Mouse (Mus musculus): ENCODE data around the gene Traf7. TPM values are rescaled to one million over a fixed set of nuclear protein-coding genes. Genes with fewer than 3 reads are reported as not detected.

Traf7 gene
- polyA plus RNA-seq, 1 experiment from 2014 or later = 59.2 TPM

DNA sequence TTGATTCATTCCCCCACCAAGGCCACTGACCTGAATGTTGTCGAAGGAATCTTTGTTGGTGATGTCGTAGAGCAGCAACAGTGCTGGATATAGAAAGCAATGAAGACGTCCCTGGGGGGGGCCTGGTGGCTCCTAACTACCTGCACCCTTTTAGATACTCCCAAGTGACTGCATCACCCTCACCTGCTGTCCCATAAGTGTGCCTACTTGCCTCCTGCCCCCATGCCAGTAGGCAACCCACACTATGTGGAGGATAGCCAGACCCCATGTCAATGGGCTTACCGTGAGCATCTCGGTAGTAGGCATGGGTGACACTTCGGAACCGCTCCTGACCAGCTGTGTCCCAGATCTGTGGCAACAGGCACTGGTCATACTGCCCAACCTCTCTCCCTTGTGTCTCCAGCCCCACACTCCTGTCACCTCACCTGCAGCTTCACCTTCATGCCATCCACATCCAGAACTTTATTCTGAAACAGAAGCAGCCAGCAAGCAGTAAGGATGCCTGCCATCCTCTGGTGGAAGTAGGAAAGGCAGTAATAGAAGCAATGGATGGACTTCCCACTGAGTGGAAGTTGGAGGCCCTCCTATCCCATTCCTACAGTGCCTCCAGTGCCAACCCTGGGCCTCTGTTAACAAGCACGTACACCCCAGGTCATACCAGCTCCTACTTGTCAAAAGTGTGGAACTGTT is 2.8 kb upstream of the Traf7 start:
- H3K27ac ChIP-seq = no peak overlapping the region
- peak overlapping the region; percentile 61; the same call in 1 of the 2 replicates for H3K9ac ChIP-seq
- peaks cover 50% of the 10 kb centered on the region for H3K4me1 ChIP-seq (replicated peaks)
- H3K4me2 ChIP-seq = peak overlapping the region; percentile 79; the same call in 1 of the 2 replicates
- H3K27me3 ChIP-seq = 0 out of 2 replicates have a peak, but pooled peaks cover 5% of the 10 kb centered on the region
- no peaks in the 10 kb centered on the region; the same call in 1 of the 2 replicates for H3K36me3 ChIP-seq
- no peak for ATAC-seq (replicated peaks; ENCODE audit: insufficient number of reproducible peaks, insufficient read depth, low FRiP score, low read depth)
- H3K4me3 ChIP-seq = no peak overlapping the region; the same call in 1 of the 2 replicates
- WGBS = 37% methylated on average over 8 of the region's 8 CpGs
- no peaks in the 10 kb centered on the region for H3K9me3 ChIP-seq (replicated peaks)

GRCm38 (mm10) chr17:24529883-24530282 is 2.1 kb upstream of the Traf7 start:
- WGBS = 30% methylated on average over 5 of the region's 5 CpGs
- ATAC-seq (replicated peaks; ENCODE audit: insufficient number of reproducible peaks, insufficient read depth, low FRiP score, low read depth) = no peak
- Histone ChIP-seq H3K27ac (peak overlapping the region; percentile 70; the same call in 1 of the 2 replicates), H3K27me3 (0 out of 2 replicates have a peak, but pooled peaks cover 5% of the 10 kb centered on the region), H3K4me3 (peak overlapping the region; percentile 75), H3K9ac (peak overlapping the region; percentile 61), H3K36me3 (no peaks in the 10 kb centered on the region; the same call in 1 of the 2 replicates), H3K4me2 (peak overlapping the region; percentile 79), H3K4me1 (replicated peaks) (peaks cover 57% of the 10 kb centered on the region), H3K9me3 (replicated peaks) (no peaks in the 10 kb centered on the region)

- peak overlapping the region; percentile 75 for H3K4me3 ChIP-seq
- H3K27ac ChIP-seq = peak overlapping the region; percentile 70
- WGBS = 2% methylated on average over 4 of the region's 4 CpGs
- H3K4me1 ChIP-seq (replicated peaks) = peaks cover 63% of the 10 kb centered on the region
- no peak for ATAC-seq (replicated peaks; ENCODE audit: insufficient number of reproducible peaks, insufficient read depth, low FRiP score, low read depth)
- H3K36me3 ChIP-seq = no peaks in the 10 kb centered on the region; the same call in 1 of the 2 replicates
- H3K9me3 ChIP-seq (replicated peaks) = no peaks in the 10 kb centered on the region
- 0 out of 2 replicates have a peak, but pooled peaks cover 5% of the 10 kb centered on the region for H3K27me3 ChIP-seq
- peak overlapping the region; percentile 61 for H3K9ac ChIP-seq
- H3K4me2 ChIP-seq = peak overlapping the region; percentile 79
Observed at GRCm38 (mm10) chr17:24529007-24529451, 1.3 kb upstream of the Traf7 start.

DNA sequence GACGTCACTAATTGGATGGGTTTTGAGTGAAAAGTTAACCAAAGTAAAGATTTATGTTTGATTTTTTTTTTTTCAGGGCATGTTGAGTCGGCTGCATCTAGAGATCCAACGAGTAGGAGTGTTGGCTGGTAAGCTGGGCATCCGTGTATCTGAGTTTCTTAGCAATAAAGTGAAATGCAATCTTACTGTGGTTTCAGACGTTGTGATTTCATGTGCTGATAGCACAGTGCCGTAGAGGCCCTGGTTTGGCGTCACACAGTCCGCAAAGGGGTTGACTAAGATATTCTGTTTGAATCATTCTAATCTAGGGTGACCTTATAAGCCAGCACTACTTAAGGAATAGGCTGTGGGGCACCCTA is 801 bp upstream of the Traf7 start:
- under 1% methylated on average over 8 of the region's 8 CpGs for WGBS
- no peaks in the 10 kb centered on the region for H3K9me3 ChIP-seq (replicated peaks)
- no peak for ATAC-seq (replicated peaks; ENCODE audit: insufficient number of reproducible peaks, insufficient read depth, low FRiP score, low read depth)
- H3K4me3 ChIP-seq = peak overlapping the region; percentile 75
- peak overlapping the region; percentile 70 for H3K27ac ChIP-seq
- H3K36me3 ChIP-seq = no peaks in the 10 kb centered on the region; the same call in 1 of the 2 replicates
- peak overlapping the region; percentile 61 for H3K9ac ChIP-seq
- H3K27me3 ChIP-seq = 0 out of 2 replicates have a peak, but pooled peaks cover 5% of the 10 kb centered on the region
- H3K4me1 ChIP-seq (replicated peaks) = peaks cover 62% of the 10 kb centered on the region
- peak overlapping the region; percentile 79 for H3K4me2 ChIP-seq

- 1% methylated on average over 19 of the region's 19 CpGs for WGBS
- Histone ChIP-seq H3K4me3 (peak overlapping the region; percentile 75), H3K36me3 (no peaks in the 10 kb centered on the region; the same call in 1 of the 2 replicates), H3K4me1 (replicated peaks) (peaks cover 50% of the 10 kb centered on the region), H3K9ac (peak overlapping the region; percentile 84), H3K27ac (peak overlapping the region; percentile 78), H3K9me3 (replicated peaks) (no peaks in the 10 kb centered on the region), H3K4me2 (peak overlapping the region; percentile 62), H3K27me3 (0 out of 2 replicates have a peak, but pooled peaks cover 2% of the 10 kb centered on the region)
- no peak for ATAC-seq (replicated peaks; ENCODE audit: insufficient number of reproducible peaks, insufficient read depth, low FRiP score, low read depth)
Observed at GRCm38 (mm10) chr17:24527315-24527714, 423 bp downstream of the Traf7 start.

GRCm38 (mm10) chr17:24524734-24525133 is 3.0 kb downstream of the Traf7 start:
- Histone ChIP-seq H3K36me3 (peaks cover 4% of the 10 kb centered on the region; the same call in 1 of the 2 replicates), H3K4me2 (no peak overlapping the region), H3K4me1 (replicated peaks) (peaks cover 37% of the 10 kb centered on the region), H3K4me3 (no peak overlapping the region), H3K9me3 (replicated peaks) (no peaks in the 10 kb centered on the region), H3K27me3 (no peaks in the 10 kb centered on the region), H3K27ac (peak overlapping the region; percentile 69), H3K9ac (peak overlapping the region; percentile 9; the same call in 1 of the 2 replicates)
- WGBS = 62% methylated on average over 2 of the region's 2 CpGs
- ATAC-seq (replicated peaks; ENCODE audit: insufficient number of reproducible peaks, insufficient read depth, low FRiP score, low read depth) = no peak

- Histone ChIP-seq H3K9me3 (replicated peaks) (no peaks in the 10 kb centered on the region), H3K4me2 (no peak overlapping the region), H3K4me3 (no peak overlapping the region), H3K9ac (no peak overlapping the region), H3K36me3 (peaks cover 32% of the 10 kb centered on the region), H3K27me3 (no peaks in the 10 kb centered on the region), H3K27ac (no peak overlapping the region), H3K4me1 (replicated peaks) (peaks cover 12% of the 10 kb centered on the region)
- no peak for ATAC-seq (replicated peaks; ENCODE audit: insufficient number of reproducible peaks, insufficient read depth, low FRiP score, low read depth)
- 83% methylated on average over 4 of the region's 4 CpGs for WGBS
Observed at GRCm38 (mm10) chr17:24520450-24520849, 7.3 kb downstream of the Traf7 start.

DNA sequence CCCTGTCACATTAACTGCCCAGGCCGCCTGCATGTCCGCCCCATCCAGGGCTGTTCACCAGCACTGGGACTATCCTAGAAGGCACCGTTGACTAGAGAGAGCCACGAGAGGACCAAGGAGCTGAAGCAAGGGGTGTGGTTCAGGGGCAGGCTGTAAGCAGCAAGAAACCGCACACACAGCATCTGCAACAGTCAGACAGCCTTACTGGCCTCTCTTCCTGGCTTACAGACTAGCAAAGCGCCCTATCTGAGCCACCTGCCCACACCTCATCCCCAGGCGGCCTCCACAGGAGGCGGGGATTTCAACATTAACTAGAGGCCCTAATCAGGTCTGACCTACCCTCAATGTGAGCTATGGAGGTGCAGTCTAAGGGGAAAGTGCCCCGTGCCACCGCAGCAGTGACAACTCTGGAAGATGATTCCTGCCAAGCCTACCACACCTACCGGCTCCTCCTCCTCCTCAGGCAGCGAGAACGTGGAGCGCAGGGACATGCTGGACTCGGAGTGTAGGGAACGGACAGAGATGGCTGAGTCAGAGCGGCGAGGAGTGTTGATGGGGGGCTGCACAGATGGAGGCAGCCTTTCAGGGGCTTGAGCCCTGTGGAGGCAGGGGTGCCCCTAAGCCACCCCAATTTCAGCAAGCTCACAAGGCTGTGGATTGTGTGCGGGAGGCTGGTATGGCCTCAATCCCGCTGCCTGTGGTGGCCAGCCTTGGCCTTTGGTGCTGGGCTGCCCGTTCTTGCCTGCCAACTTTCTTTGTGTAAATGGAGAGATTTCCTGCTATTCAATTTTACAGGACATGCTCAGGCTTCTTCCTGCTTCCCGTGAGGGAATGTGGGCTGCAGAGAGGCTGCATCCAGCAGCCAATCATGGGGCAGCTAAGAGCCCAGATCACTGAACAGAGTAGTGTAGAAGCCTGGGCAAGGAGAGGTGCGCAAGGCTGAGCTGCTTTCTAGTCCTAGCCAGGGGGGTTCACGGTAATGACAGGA is 13.2 kb downstream of the Traf7 start:
- no peaks in the 10 kb centered on the region for H3K9me3 ChIP-seq (replicated peaks)
- no peaks in the 10 kb centered on the region for H3K27me3 ChIP-seq
- peak overlapping the region; percentile 28; the same call in 1 of the 2 replicates for H3K4me2 ChIP-seq
- 84% methylated on average over 24 of the region's 24 CpGs for WGBS
- H3K27ac ChIP-seq = peak overlapping the region; percentile 63
- peaks cover 61% of the 10 kb centered on the region for H3K36me3 ChIP-seq
- peak; percentile 63; the same call in 1 of the 2 replicates for ATAC-seq (replicated peaks; ENCODE audit: insufficient number of reproducible peaks, insufficient read depth, low FRiP score, low read depth)
- H3K4me3 ChIP-seq = peak overlapping the region; percentile 15
- H3K9ac ChIP-seq = no peak overlapping the region
- no peaks in the 10 kb centered on the region; the same call in 1 of the 2 replicates for H3K4me1 ChIP-seq (replicated peaks)

- Histone ChIP-seq H3K36me3 (peaks cover 67% of the 10 kb centered on the region), H3K27me3 (no peaks in the 10 kb centered on the region), H3K9ac (no peak overlapping the region), H3K27ac (no peak overlapping the region), H3K4me3 (peak overlapping the region; percentile 15; the same call in 1 of the 2 replicates), H3K4me1 (replicated peaks) (no peaks in the 10 kb centered on the region; the same call in 1 of the 2 replicates), H3K9me3 (replicated peaks) (no peaks in the 10 kb centered on the region), H3K4me2 (peak overlapping the region; percentile 28; the same call in 1 of the 2 replicates)
- peak; percentile 62; the same call in 1 of the 2 replicates for ATAC-seq (replicated peaks; ENCODE audit: insufficient number of reproducible peaks, insufficient read depth, low FRiP score, low read depth)
- whole genome bisulfite sequencing = 49% methylated on average over 5 of the region's 5 CpGs
Observed at GRCm38 (mm10) chr17:24513609-24514008, 14.1 kb downstream of the Traf7 start.

DNA sequence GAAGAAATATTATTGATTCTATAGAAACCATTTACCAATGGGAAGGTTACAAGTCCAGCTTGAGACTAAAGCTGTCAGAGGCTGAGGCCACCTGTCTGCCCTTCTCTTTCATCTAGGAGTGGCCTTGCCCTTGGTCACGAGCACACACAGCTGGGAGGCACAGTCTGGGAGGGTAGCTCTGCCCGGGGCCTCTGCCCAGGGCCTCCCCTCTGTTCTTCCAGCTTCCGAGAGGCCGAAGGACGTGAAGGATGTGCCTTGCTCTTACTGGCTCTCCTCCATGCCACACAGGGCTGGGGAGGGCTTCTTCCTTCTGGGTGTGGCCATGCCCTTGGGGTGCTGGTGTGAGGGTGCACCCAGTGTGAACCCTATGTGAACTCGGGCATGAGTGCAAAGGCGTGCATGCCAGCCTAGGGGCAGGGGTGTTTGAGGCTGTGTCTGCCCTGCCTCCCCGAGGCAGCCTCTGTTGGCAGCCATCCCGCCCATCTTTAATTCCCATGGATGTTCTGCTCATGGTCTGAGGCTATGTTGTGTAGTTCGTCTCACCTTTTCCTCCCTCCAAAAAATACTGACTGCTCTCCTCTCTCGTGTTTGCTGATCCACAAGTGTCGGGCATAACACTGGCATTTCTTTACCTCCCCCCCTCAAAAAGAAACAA is 19.8 kb downstream of the Traf7 start:
- no peaks in the 10 kb centered on the region for H3K9me3 ChIP-seq (replicated peaks)
- H3K36me3 ChIP-seq = peaks cover 47% of the 10 kb centered on the region
- no peak overlapping the region for H3K4me2 ChIP-seq
- 83% methylated on average over 12 of the region's 12 CpGs for WGBS
- H3K4me3 ChIP-seq = no peak overlapping the region
- H3K4me1 ChIP-seq (replicated peaks) = peaks cover 12% of the 10 kb centered on the region
- no peak overlapping the region for H3K9ac ChIP-seq
- H3K27me3 ChIP-seq = peaks cover 16% of the 10 kb centered on the region
- no peak for ATAC-seq (replicated peaks; ENCODE audit: insufficient number of reproducible peaks, insufficient read depth, low FRiP score, low read depth)
- no peak overlapping the region for H3K27ac ChIP-seq
